Mouse (Mus musculus) embryonic facial prominence, embryonic 11.5 days (tissue): ENCODE data around the gene Ttc25. TPM values are rescaled to one million over a fixed set of nuclear protein-coding genes. Genes with fewer than 3 reads are reported as not detected.

Source experiments
- ATAC-seq: fragments of 200-750 bp; cut with Nextera tagmentation; replicated peaks from 2 replicates; pipeline ENCODE4 v1.8.0; 2017; ENCODE audit warnings: low read depth; ENCODE audit not compliant: insufficient number of reproducible peaks, low FRiP score, low TSS enrichment
- DNase-seq: peaks from one replicate; pipeline ENCODE4 v3.0.0-alpha.2; 2015; ENCODE audit warnings: low spot score
- H3K27ac ChIP-seq: fragments of 300-500 bp; sonication (generic); replicated peaks from 2 replicates; pipeline ENCODE4 v1.5.1; 2014; ENCODE audit warnings: mild to moderate bottlenecking, low read depth, low read length, control low read depth
- H3K27me3 ChIP-seq: fragments of 300-500 bp; sonication (generic); 2 replicates; pipeline ENCODE4 v1.6.1; 2014; ENCODE audit warnings: mild to moderate bottlenecking, low read length, moderate library complexity, mixed read lengths; ENCODE audit not compliant: control insufficient read depth, insufficient read depth
- H3K36me3 ChIP-seq: fragments of 300-500 bp; sonication (generic); replicated peaks from 2 replicates; pipeline ENCODE4 v1.6.1; 2014; ENCODE audit warnings: low read depth, mild to moderate bottlenecking, low read length, moderate library complexity, mixed read lengths; ENCODE audit not compliant: control insufficient read depth, insufficient read depth
- H3K4me1 ChIP-seq: fragments of 300-500 bp; sonication (generic); 2 replicates; pipeline ENCODE4 v1.6.1; 2014; ENCODE audit warnings: low read length, mixed read lengths; ENCODE audit not compliant: control insufficient read depth, insufficient read depth
- H3K4me2 ChIP-seq: fragments of 300-500 bp; sonication (generic); 2 replicates; pipeline ENCODE4 v1.6.1; 2014; ENCODE audit warnings: low read depth, mild to moderate bottlenecking, control low read depth, low read length, moderate library complexity
- H3K4me3 ChIP-seq: fragments of 300-500 bp; sonication (generic); 2 replicates; pipeline ENCODE4 v1.5.1; 2014; ENCODE audit warnings: low read depth, low read length, control low read depth
- H3K9ac ChIP-seq: fragments of 300-500 bp; sonication (generic); replicated peaks from 2 replicates; pipeline ENCODE4 v1.6.1; 2014; ENCODE audit warnings: mild to moderate bottlenecking, control low read depth, low read length
- H3K9me3 ChIP-seq: fragments of 300-500 bp; sonication (generic); replicated peaks from 2 replicates; pipeline ENCODE4 v1.6.1; 2016; ENCODE audit warnings: mild to moderate bottlenecking, low read length, inconsistent platforms, mixed read lengths; ENCODE audit not compliant: control insufficient read depth
- whole genome bisulfite sequencing: fragments of 180-500 bp; shearing (Covaris S2); extraction: QIAGEN DNeasy Blood & Tissue Kit; methylation state at CpG from one replicate; pipeline ENCODE4 v1.1.7; 2014; 5-methylcytosine and 5-hydroxymethylcytosine counted together
- polyA plus RNA-seq: library from polyadenylated mRNA; unstranded; fragments of >200 nt; fragmentation: Nextera tagmentation; extraction: Ambion mirVana; gene quantifications from 2 replicates; pipeline ENCODE4 v1.2.1, GENCODE M21; 2014

Ttc25 gene
- polyA plus RNA-seq, 1 experiment from 2014 or later = 1.4 TPM

- no peaks in the 10 kb centered on the region for H3K27me3 ChIP-seq
- H3K9me3 ChIP-seq = no peaks in the 10 kb centered on the region
- no peak for ATAC-seq
- no peaks in the 10 kb centered on the region for H3K4me1 ChIP-seq
- no peak overlapping the region for H3K4me2 ChIP-seq
- no peak for DNase-seq
- no peak overlapping the region for H3K27ac ChIP-seq
- 85% methylated on average over 8 of the region's 8 CpGs for WGBS
- no peak overlapping the region for H3K9ac ChIP-seq
- H3K4me3 ChIP-seq = no peak overlapping the region
- no peaks in the 10 kb centered on the region for H3K36me3 ChIP-seq
These were observed 4.1 kb downstream of the Ttc25 start for GRCm38 (mm10) chr11:100549466-100549865.

DNA sequence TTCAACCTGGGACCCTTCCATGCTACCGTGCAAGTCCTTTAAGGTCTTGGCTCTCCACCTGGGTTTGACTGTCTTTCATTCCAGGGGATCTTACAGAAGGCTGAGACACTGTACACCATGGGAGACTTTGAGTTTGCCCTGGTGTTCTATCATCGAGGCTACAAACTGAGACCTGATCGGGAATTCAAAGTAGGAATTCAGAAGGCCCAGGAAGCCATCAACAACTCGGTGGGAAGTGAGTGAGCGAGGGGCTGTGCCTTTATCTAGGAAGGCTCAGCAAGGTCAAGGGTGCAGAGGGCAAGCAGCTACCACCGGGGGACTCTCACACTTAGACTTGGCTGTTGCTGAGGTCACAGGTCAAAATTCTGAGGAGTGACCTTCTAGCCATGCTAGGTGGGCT is 4.7 kb downstream of the Ttc25 start:
- ATAC-seq = no peak
- 68% methylated on average over 6 of the region's 6 CpGs for WGBS

DNA sequence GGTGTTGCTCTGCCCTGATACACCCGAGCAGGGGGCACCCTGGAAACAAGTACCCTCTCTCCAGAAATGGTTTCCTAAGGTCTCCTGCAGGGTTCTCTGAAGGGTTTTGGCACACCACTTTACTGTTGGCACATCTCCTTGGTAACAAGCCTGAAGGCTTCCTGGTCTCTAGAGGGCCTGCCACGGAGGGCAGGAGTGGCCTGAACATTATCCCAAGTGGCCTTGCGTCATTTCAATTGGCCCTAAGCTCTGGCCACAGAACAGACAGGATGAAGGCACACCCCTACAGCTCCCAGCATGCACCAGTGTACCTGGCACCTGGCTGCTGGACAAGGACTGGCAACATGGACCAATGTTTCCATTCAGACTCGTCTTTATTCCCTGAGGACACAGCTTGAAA is 7.4 kb downstream of the Ttc25 start:
- H3K9ac ChIP-seq = no peak overlapping the region
- H3K36me3 ChIP-seq = no peaks in the 10 kb centered on the region
- H3K27ac ChIP-seq = no peak overlapping the region
- no peak for ATAC-seq
- no peak for DNase-seq
- H3K9me3 ChIP-seq = no peaks in the 10 kb centered on the region
- no peak overlapping the region for H3K4me3 ChIP-seq
- H3K4me1 ChIP-seq = no peaks in the 10 kb centered on the region
- no peaks in the 10 kb centered on the region for H3K27me3 ChIP-seq
- 87% methylated on average over 4 of the region's 4 CpGs for WGBS
- no peak overlapping the region for H3K4me2 ChIP-seq

More for the DNA sequence above, 4.7 kb downstream of the Ttc25 start:
- no peaks in the 10 kb centered on the region for H3K27me3 ChIP-seq
- DNase-seq = no peak
- H3K9me3 ChIP-seq = no peaks in the 10 kb centered on the region
- H3K4me2 ChIP-seq = no peak overlapping the region
- no peak overlapping the region for H3K27ac ChIP-seq
- no peak overlapping the region for H3K4me3 ChIP-seq
- H3K4me1 ChIP-seq = no peaks in the 10 kb centered on the region
- H3K9ac ChIP-seq = no peak overlapping the region
- H3K36me3 ChIP-seq = no peaks in the 10 kb centered on the region

DNA sequence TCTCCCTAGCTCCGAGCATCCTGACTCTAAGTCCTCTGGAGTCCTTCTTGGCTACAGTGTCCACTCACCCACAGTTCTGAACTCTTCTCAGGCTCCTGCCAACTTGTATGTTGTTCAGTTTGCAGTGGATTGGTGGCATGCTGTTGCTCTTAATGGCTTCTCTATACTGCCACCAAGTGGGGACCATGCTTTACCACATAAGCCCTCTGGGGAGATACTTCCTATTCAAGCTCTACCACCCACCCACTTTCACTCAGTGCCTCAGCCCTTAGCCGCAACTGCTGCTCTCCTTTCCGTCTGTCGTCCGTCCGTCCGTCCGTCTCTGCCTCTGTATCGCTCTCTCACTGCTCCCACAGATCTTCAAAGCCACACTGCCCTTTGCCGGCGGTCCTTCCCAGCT is 10.2 kb downstream of the Ttc25 start:
- WGBS = 22% methylated on average over 11 of the region's 11 CpGs
- ATAC-seq = 0 out of 2 replicates have a peak, but pooled peaks have one; percentile 14
- H3K27ac ChIP-seq = no peak overlapping the region
- H3K4me2 ChIP-seq = no peak overlapping the region
- H3K4me1 ChIP-seq = no peaks in the 10 kb centered on the region
- H3K27me3 ChIP-seq = no peaks in the 10 kb centered on the region
- no peak overlapping the region for H3K9ac ChIP-seq
- H3K36me3 ChIP-seq = no peaks in the 10 kb centered on the region
- no peak overlapping the region for H3K4me3 ChIP-seq
- no peaks in the 10 kb centered on the region for H3K9me3 ChIP-seq
- peak; percentile 78 for DNase-seq

DNA sequence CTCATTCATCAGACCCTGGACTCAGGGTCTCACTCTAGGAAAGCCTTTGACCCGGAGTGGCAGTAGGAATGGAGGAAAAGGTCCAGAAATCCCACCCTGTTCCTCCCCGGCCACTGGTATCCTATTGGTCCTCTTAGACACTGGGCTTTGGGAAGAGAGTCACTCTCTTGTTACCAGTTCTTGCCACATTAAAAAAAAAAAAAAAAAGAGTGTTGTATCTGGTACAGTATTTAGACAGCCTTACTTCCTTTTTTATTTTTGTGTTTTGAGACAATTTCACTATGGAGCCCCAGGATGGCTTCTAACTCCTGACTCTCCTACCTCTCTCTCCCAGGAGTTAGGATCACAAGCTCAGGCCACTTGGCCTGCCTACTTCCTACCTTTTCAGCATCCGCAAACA is 12.2 kb downstream of the Ttc25 start:
- Histone ChIP-seq H3K36me3 (no peaks in the 10 kb centered on the region), H3K27me3 (no peaks in the 10 kb centered on the region), H3K27ac (no peak overlapping the region), H3K9ac (no peak overlapping the region), H3K4me1 (no peaks in the 10 kb centered on the region), H3K4me2 (no peak overlapping the region), H3K4me3 (no peak overlapping the region), H3K9me3 (no peaks in the 10 kb centered on the region)
- ATAC-seq (no peak), DNase-seq (no peak)
- 74% methylated on average over 3 of the region's 3 CpGs for WGBS

DNA sequence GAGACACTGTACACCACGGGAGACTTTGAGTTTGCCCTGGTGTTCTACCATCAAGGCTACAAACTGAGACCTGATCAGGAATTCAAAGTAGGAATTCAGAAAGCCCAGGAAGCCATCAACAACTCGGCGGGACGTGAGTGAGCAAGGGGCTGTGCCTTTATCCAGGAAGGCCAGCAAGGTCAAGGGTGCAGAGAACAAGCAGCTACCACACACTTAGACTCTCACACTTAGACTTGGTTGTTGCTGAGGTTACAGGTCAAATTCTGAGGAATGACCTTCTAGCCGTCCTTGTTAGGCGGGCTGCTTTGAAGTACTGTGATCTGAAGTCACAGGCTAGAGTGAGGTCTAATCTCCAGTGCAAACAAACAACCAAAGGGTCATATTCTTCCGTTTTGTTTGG is 14.1 kb downstream of the Ttc25 start:
- Histone ChIP-seq H3K9me3 (no peaks in the 10 kb centered on the region), H3K4me1 (no peaks in the 10 kb centered on the region), H3K27me3 (no peaks in the 10 kb centered on the region), H3K27ac (no peak overlapping the region), H3K36me3 (no peaks in the 10 kb centered on the region), H3K4me2 (no peak overlapping the region), H3K4me3 (no peak overlapping the region), H3K9ac (no peak overlapping the region)
- no peak for DNase-seq
- no peak for ATAC-seq
- WGBS = 40% methylated on average over 7 of the region's 7 CpGs

DNA sequence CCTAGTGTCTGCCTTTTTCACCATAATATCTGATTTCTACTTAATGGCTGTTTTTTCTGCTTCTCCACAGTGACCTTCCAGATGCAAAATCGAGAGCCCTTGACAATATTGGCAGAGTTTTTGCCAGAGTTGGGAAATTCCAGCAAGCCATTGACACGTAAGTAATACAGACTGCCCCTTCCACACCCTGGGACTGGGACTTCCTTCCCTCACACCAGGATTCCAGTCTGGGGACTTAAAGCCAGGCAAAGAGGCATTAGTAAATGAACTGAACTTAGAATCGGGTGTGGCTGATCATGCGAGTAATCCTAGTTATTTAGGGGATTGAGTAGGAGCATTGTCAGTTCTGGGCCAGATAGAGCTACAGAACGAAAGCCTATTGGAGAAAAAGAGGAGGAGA is 16.3 kb downstream of the Ttc25 start:
- Histone ChIP-seq H3K9me3 (no peaks in the 10 kb centered on the region), H3K4me2 (no peak overlapping the region), H3K36me3 (no peaks in the 10 kb centered on the region), H3K4me3 (no peak overlapping the region), H3K27ac (no peak overlapping the region), H3K4me1 (no peaks in the 10 kb centered on the region), H3K9ac (no peak overlapping the region), H3K27me3 (no peaks in the 10 kb centered on the region)
- DNase-seq = no peak
- WGBS = 66% methylated on average over 5 of the region's 5 CpGs
- no peak for ATAC-seq

DNA sequence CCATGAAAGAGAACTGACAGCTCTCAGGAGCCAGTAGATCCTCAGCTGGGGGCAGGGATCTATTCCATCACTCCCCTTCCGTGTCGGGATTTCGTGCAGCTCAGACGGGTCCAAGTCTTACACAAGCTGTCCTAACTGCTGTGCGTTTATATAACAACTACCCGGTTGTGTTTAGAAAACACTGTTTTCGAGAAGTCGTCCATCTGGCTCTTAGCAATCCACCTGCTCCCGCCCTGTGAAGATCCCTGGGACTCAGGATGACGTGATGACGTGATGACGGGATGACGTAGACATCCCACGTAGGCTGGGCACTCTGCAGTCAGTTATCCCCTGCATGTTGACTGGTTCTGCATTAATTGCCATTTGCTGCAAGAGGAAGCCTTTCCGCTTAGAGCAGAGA is 18.9 kb downstream of the Ttc25 start:
- Histone ChIP-seq H3K4me2 (no peak overlapping the region), H3K4me3 (no peak overlapping the region), H3K36me3 (no peaks in the 10 kb centered on the region), H3K9me3 (no peaks in the 10 kb centered on the region), H3K9ac (no peak overlapping the region), H3K4me1 (no peaks in the 10 kb centered on the region), H3K27me3 (no peaks in the 10 kb centered on the region), H3K27ac (no peak overlapping the region)
- 71% methylated on average over 15 of the region's 15 CpGs for WGBS
- ATAC-seq (no peak), DNase-seq (no peak)
